Mouse (Mus musculus) mouse trophoblast stem cell (cell line): Measurements from ENCODE around the gene Prss32.
"Not testable (repeated sequence)": the region's sequence is repeated elsewhere in the genome, so short reads cannot be mapped to it uniquely, and the experiment has no call there.

Experiments
- in situ Hi-C, 2 experiments: fragments of 300-500 bp; cut with MseI, MboI; formaldehyde crosslinking; loops; 2 replicates in 1 of 2; 3 replicates in 1 of 2; pipeline ENCODE4 v1.15.1; 2025

The Prss32 gene

GRCm38 (mm10) chr17:23841145-23841544, 2.5 kb upstream of the Prss32 start:
- in situ Hi-C loops: no loop called here

- in situ Hi-C loops: no loop called here
Measured at GRCm38 (mm10) chr17:23843141-23843811, 379 bp upstream of the Prss32 start.

GRCm38 (mm10) chr17:23850028-23850427, 6.4 kb downstream of the Prss32 start:
- in situ Hi-C loops: no loop called here

GRCm38 (mm10) chr17:23850853-23851749, 7.4 kb downstream of the Prss32 start:
- in situ Hi-C loops: no loop called here

GRCm38 (mm10) chr17:23853292-23853691, 9.6 kb downstream of the Prss32 start:
- in situ Hi-C loops: no loop called here

GRCm38 (mm10) chr17:23854229-23854765, 10.6 kb downstream of the Prss32 start:
- in situ Hi-C loops: no loop called here

DNA sequence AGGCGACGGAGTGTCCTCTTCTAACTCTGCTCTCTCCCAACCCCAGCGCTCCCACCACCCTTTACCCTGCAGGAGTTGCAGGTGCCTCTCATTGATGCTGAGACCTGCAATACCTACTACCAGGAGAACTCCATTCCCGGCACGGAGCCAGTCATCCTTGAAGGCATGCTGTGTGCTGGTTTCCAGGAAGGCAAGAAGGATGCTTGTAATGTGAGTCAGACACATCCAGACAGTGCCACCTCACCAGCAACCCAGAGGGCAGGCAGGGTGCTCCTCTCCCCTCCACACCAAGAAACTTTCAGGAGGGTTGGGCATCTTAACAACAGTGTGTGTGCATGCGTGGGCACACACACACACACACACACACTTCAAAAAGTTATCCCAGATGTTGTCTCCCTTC, 13.5 kb downstream of the Prss32 start:
- in situ Hi-C loops: loop anchor here in 1 of 2 experiments (5.0 kb wide), 1 partner anchor 105 kb away; no protein-coding TSS in a partner anchor

DNA sequence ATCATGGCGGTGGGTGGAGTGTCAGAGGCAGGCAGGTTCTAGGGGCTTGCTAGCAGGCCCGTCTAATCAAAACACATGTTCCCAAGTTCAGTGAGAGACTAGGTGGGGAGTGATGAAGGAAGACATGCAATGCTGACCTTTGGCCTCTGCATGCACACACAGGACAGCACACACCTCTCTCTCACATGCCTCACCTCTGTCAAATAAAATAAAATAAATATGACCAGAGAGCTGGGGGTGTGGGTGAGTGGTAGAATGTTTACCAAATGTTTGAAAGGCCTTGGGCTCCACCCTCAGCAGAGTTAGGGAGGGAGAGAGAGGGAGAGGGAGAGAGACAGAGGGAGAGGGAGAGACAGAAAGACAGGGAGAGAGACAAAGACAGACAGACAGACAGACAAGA, 14.3 kb downstream of the Prss32 start:
- in situ Hi-C loops: loop anchor here in 1 of 2 experiments (5.0 kb wide), 1 partner anchor 104 kb away; no protein-coding TSS in a partner anchor

DNA sequence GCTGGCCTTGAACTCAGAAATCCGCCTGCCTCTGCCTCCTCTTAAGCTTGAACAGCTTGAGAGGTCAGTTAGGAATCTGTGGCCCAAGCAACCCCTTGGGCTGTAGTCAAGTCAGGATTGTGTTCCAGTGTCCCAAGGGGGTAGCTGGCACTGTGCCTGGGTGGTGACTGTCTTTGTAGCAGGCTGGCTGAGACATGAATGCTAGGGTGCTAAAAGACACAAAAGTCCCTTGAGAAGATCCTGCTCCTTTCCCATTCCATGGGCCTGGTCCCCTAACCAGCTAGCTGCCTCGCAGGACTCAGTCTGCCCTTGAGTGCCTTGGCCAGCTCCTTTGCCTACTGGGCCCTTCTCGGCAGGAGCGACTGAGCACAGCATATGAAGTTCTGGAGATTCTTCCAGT, 19.3 kb downstream of the Prss32 start:
- in situ Hi-C loops: no loop called here

DNA sequence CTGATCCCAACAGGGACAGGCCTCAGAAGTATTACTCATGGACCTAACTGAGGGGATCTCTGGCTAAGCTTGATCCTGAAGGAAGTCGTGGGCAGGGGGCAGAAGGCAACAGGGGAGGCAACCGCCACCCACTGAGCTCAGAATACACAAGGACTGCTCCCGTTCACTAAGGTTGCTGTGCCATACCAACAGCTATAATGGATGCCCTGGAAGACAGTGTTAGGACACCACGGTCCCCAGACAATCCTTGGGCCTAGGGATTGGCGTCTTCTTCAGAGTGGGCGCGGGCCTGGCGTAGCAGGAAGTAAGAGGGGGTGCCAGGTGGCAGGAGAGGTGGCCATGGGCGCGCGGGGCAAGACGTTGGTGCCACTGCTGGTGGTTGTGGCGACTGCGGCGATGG, 24.1 kb downstream of the Prss32 start, which contains the start of gene Prss21:
Gene Prss21, plus strand, starts transcription at position 301 of the 400 bp plus-strand sequence.
- in situ Hi-C loops: loop anchor here in 1 of 2 experiments (5.0 kb wide), 1 partner anchor 95 kb away; no protein-coding TSS in a partner anchor

DNA sequence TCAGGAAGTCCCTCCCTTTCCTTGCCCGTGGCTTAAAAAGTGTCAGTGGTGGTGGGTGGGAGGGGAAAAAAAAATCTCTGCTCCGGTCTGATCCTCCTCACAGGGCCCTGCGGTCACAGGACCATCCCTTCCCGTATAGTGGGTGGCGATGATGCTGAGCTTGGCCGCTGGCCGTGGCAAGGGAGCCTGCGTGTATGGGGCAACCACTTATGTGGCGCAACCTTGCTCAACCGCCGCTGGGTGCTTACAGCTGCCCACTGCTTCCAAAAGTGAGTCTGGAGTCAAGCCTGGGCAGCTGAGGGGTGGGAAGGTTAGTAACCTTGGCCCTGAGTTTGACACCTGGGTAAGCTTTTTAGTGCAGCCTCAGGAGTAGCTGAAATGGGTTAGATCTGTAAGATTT, 24.9 kb downstream of the Prss32 start:
- in situ Hi-C loops: loop anchor here in 1 of 2 experiments (5.0 kb wide), 1 partner anchor 94 kb away; no protein-coding TSS in a partner anchor

GRCm38 (mm10) chr17:23873884-23874856, 30.5 kb downstream of the Prss32 start:
- in situ Hi-C loops: no loop called here

- in situ Hi-C loops: no loop called here
Measured at GRCm38 (mm10) chr17:23876741-23877140, 33.1 kb downstream of the Prss32 start.

DNA sequence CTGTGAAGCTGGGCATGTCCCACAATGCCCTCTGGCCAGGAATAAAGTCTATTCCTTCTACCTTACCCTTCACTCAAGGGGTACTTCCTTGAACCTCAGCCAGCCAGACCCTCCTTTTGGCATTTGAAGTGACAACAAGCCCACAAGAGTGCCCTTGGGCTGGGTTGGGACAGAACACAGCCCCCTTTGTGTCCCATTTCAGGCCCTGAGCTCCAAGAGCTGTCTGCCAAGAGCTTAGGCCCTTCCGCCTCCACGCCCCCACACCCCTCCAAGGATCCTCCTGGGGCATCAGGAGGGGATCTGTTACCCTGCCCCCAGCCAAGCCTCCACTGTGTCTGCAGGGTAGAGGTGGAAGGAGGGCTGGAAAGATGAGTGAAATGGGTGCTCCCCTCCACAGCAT, 33.5 kb downstream of the Prss32 start:
- in situ Hi-C loops: no loop called here

DNA sequence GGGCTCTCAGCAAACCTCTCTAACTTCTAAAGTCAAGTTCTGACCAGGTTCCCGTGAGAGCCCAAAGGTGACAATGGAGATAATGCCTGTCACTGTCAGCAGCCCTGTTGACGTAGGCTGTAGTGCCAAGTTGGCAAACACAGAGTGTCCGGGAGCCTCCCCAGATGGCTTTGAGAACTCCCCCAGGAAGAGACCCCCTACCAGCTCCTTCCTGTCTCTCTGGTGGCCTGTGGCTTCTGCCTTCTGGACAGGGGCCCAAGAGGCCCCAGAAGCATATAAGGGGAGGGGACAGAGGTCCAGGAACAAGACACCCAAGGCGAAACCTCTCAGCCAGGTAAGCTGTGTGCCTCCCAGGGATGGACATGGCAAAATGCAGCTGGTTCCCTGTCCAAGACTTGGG, 36.9 kb downstream of the Prss32 start, which contains the start of the genes Dcpp1 and Dcpp2:
Gene Dcpp1, plus strand, starts transcription at position 301 of the 400 bp plus-strand sequence.
Gene Dcpp2, plus strand, starts transcription at position 305 of the 400 bp plus-strand sequence.
- in situ Hi-C loops: not testable (repeated sequence)
